Mouse (Mus musculus) small intestine, adult 2 months (tissue): ENCODE measurements around the gene Ttc22.

ENCODE experiments used
- CTCF ChIP-seq: fragments of 200-500 bp; IDR thresholded peaks from 2 replicates; pipeline ENCODE4 v1.5.1; 2012; ENCODE audit warnings: low read depth, mild to moderate bottlenecking, control low read depth, inconsistent platforms, low read length, moderate library complexity, mixed read lengths; ENCODE audit not compliant: insufficient replicate concordance, insufficient read length; ENCODE audit errors: extremely low read depth
- POLR2A ChIP-seq: fragments of 200-500 bp; IDR thresholded peaks from 2 replicates; pipeline ENCODE4 v1.6.1; 2012; ENCODE audit warnings: low read depth, mild to moderate bottlenecking, control low read depth, inconsistent platforms, low read length, moderate library complexity

GRCm38 (mm10) chr4:106663956-106664470 lies 41.8 kb downstream of the Ttc22 start:
- TF ChIP-seq POLR2A (no peak), CTCF (no peak)
